Mouse (Mus musculus) kidney, postnatal 10 days (tissue): ENCODE data around the gene Dennd1b.
A peak's percentile ranks its signal among the peaks of the same experiment; 100 is the strongest.

ENCODE experiments used
- DNase-seq: peaks from one replicate; pipeline ENCODE4 v3.0.0; 2021; ENCODE audit warnings: mixed read lengths

Dennd1b gene

GRCm38 (mm10) chr1:139025882-139026645, 62.8 kb downstream of the Dennd1b start:
- no peak for DNase-seq

- no peak for DNase-seq
These were observed 66.3 kb downstream of the Dennd1b start for GRCm38 (mm10) chr1:139029521-139029920.

- no peak for DNase-seq
These were observed 69.2 kb downstream of the Dennd1b start for GRCm38 (mm10) chr1:139032411-139032810.

- DNase-seq: no peak
These were observed 71.9 kb downstream of the Dennd1b start for GRCm38 (mm10) chr1:139035141-139035540.

DNA sequence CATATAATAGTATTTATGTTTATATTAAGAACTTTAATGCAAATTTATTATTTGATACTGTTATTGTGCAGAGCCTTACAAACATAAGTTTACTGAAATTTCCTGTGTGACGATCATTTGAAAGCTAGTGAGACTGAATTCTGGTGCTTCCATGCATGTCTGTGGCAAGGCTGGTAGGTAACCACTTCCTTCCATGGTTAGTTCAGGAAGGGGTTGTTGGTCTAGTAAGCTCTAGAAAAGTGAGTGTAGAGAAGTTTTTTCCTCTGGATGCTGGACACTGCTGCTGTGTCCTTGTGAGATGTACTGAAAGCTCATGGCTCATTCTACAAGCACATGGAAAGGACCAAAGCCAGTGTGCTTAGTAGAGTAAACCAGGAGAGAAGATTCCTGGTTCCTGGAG, 73.1 kb downstream of the Dennd1b start:
- DNase-seq: no peak

DNA sequence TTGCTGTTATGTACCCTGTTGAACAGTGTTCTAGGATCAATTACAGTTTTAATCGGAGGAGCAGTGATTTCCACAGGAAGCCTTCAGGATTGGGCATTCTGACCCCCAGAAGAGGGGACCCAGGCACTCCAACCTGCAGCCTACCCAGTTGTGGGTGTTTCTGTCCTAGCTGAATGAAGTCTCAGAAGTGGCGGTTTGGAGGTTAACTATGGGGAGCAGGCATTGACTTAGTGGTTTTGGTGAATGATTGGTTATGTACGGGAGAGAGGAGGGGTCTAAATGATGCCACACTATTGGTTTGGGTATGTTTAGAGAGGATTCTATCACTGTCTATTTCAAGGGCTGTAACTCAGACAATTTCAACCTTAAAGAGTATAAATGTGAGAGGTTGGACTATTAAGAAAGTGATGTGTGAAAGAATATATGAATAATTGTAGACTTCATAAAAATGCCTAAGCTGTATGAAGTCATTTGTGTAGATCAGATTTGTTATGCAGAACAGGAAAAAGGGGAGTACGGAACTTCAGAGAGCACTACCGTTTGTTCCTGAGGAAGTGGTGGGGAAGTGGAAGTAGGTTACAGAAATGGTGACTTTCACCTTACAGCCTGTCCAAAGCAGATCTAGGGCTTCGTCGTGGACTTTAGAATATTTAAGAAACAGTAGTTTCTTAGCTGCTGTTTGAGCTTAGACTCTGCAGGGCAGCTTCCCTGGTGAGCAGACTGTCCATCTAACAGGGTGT, 73.7 kb downstream of the Dennd1b start:
- no peak for DNase-seq

DNA sequence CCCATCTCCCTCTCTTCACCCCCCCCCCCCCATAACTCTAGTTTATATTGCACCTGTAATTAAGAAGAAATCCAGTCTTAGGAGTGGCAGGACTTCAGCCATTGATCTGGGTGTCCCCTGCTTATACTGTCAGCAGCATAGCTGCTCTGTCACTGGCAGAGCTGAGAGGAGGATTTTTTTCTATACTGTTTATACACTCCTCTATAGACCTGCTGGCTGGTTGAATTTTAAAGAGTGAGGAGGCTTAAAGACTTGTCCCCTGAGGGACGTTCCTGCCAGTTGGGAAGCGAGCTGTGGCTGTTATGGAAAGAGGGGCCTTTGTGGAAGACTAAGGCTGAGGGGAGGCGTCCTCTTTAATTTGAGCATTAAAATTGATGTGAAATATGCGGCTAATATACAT, 74.8 kb downstream of the Dennd1b start:
- DNase-seq: no peak

- no peak for DNase-seq
These were observed 75.4 kb downstream of the Dennd1b start for GRCm38 (mm10) chr1:139038620-139039019.

- DNase-seq: no peak
These were observed 76.4 kb downstream of the Dennd1b start for GRCm38 (mm10) chr1:139039529-139040230.

DNA sequence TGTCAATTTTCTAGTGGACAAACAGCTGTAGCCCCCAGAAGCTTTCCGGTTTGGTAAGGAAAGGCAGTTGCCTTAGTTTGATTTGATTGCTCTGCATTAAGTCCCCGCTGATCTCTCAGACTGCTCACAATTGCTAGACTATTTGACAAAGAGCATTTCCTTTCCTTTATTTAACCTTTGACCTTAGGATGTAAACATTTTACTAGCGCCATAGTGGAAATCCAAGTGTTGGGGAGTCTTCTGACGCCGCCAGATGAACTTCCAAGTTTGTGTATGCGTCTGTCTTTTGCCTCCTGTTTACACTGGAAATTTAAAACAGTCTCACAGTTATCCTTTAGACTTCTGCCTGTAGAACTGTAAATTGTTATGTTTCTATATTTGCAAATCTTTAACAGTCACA, 85.8 kb downstream of the Dennd1b start:
- no peak for DNase-seq

GRCm38 (mm10) chr1:139049881-139050472, 86.7 kb downstream of the Dennd1b start:
- DNase-seq: no peak

DNA sequence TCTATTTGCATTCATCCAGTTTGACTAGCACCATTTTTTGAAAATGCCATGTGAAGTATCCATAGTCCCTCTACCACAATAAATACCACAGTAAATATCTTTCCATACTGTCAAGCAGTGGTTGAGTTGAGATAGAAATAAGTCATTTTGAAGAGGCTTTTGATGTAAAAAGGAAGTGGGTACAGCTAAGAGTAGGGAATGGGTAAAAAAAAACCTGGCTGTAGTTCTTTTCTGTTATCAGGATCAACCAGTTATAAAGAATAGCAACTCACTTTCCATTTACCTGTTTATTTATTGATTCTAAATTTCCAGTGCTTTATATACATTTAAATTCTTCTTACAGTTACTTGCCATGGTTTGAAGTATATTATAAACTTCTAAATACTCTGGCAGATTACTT, 89.8 kb downstream of the Dennd1b start:
- DNase-seq: no peak

GRCm38 (mm10) chr1:139060301-139060700, 97.1 kb downstream of the Dennd1b start:
- no peak for DNase-seq

- DNase-seq: peak; percentile 20
These were observed 101.5 kb downstream of the Dennd1b start for GRCm38 (mm10) chr1:139064711-139065110.

DNA sequence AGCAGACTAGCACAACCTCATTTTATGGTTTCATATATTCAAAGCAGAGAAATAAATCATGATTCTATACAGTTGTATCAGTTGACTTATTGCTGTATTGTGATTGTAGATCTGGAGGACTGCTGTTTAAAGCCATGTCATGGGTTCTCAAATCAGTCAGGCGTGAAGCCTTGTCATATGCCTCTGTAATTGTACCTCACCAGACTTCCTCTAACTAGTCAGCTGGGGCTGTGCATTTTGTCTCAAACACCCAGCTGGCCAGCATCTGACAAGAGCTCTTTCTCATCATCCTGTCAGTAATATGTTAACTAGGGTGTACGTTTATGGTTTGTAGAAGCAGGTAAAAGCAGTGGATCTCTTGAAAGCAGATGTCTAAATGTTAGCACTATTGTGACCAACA, 104.0 kb downstream of the Dennd1b start:
- no peak for DNase-seq

GRCm38 (mm10) chr1:139071015-139071414, 107.8 kb downstream of the Dennd1b start:
- DNase-seq: no peak

GRCm38 (mm10) chr1:139075671-139076070, 112.4 kb downstream of the Dennd1b start:
- no peak for DNase-seq

GRCm38 (mm10) chr1:139077989-139078388, 114.8 kb downstream of the Dennd1b start:
- no peak for DNase-seq

DNA sequence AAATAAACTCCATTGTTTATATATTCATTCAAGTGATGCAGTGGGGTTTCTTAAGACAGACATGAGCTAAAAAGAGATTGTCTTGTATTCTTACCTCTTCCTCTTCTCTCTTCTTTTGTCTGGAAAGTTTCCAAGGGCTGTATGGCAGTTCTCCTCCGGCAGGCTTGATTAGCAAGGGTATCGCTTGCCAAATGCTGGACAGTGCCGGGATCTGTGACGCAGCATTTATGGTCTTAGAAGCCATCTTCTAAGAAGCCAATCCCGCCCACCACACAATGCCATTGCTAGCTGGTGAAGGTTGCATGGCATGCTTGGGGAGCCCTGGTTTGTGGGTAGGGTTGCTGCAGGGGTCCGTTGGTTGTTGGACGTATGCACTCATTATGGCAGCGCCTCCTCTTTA, 115.8 kb downstream of the Dennd1b start:
- DNase-seq: no peak

GRCm38 (mm10) chr1:139079523-139079922, 116.3 kb downstream of the Dennd1b start:
- DNase-seq: no peak

- peak; percentile 22 for DNase-seq
These were observed 117.5 kb downstream of the Dennd1b start for GRCm38 (mm10) chr1:139080517-139081386.

- no peak for DNase-seq
These were observed 120.1 kb downstream of the Dennd1b start for GRCm38 (mm10) chr1:139083382-139083781.
